Mouse (Mus musculus) monocyte, adult 5-6 weeks (primary cell): ENCODE data around the gene Cep95. TPM values are rescaled to one million over a fixed set of nuclear protein-coding genes. Genes with fewer than 3 reads are reported as not detected.

ENCODE experiments used
- ATAC-seq: fragments of 153-309, 156-312 bp; replicated peaks from 2 replicates; pipeline ENCODE4 v1.8.0; 2017; ENCODE audit warnings: mild to moderate bottlenecking; ENCODE audit not compliant: low TSS enrichment, insufficient number of reproducible peaks, severe bottlenecking, poor library complexity, low FRiP score
- total RNA-seq: library from RNA; stranded (forward); fragments of 200-1000, 200-491, 200-594 nt; gene quantifications from 3 replicates; pipeline ENCODE4 v1.2.3, GENCODE M21; 2017

Cep95 gene
- total RNA-seq, 1 experiment from 2014 or later = 22.2 TPM

DNA sequence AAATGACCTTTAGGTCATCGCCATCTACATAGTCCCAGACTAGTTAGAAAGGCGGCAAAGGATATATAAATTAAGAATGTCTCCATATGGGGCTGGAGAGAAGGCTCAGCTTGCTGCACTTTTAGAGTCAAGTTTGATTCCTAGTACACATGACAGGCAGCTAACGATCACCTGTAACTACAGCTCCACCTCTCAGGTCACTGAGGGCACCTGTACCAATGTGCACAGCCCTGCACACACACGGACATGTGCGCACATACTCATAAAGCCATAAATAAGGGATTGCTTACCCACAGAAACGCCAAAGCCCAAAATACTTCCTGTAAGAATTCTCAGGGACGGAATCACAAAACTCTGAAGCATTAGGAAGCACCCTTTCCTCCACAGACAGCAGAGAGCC lies 39.0 kb downstream of the Cep95 start:
- no peak for ATAC-seq

DNA sequence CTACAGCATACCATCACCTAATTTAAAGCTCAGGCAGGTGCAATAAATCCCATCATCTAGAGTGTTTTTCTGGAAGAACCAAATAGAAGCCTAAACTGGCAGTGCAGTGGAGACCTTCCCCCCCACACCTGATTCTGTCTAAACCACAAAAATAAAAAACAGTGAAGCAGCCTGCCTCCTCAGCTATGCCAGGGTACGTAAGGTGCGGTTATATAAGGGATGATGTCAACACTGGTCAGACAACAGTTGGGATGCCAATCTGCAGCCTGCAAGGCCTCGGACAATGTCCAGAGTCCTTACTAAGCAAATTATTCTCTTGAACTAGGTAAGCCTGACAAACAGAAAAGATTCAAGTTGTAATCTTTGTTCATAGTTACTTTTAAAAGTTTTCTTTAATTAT lies 53.0 kb downstream of the Cep95 start:
- no peak for ATAC-seq

DNA sequence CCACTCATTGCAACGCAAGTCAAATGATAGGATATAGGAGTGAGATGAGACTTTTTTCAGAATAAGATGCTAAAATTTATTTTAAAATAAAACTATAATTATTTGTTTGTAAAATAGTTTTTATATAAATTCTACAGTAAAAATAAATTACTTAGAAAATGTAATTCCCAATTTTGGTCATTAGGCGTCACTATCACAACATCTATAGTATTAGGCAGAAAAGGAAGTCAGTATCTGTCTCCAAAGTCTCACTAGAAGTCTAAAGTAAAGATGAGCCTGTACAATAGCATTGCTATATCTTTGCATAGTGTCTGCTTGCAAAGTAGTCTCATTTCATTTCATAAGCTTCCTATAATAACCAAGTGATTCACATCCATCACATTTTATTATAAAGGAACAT lies 62.4 kb downstream of the Cep95 start:
- ATAC-seq = no peak

Other genes starting within 250 kb of the Cep95 start
- gene Tex2, start 175.8 kb upstream of the Cep95 start, total RNA-seq = 15.4 to 24.3 TPM (median 17.8 TPM) in 3 replicates
- 46.9 to 75.5 TPM (median 51.4 TPM) in 3 replicates for gene Pecam1, start 38.6 kb upstream of the Cep95 start, total RNA-seq
- 44.9 to 93.4 TPM (median 91.7 TPM) in 3 replicates for gene Milr1, start 38.0 kb upstream of the Cep95 start, total RNA-seq
- 18.3 to 21.0 TPM (median 19.8 TPM) in 3 replicates for gene Polg2, start 9.7 kb upstream of the Cep95 start, total RNA-seq
- 2,968 to 3,655 TPM (median 3,142 TPM) in 3 replicates for gene Ddx5, start 67 bp upstream of the Cep95 start, total RNA-seq
- 51.0 to 76.4 TPM (median 65.5 TPM) in 3 replicates for gene Smurf2, start 131.5 kb downstream of the Cep95 start, total RNA-seq
- 59.8 to 75.8 TPM (median 63.9 TPM) in 3 replicates for gene Kpna2, start 210.3 kb downstream of the Cep95 start, total RNA-seq
- gene 1810010H24Rik, start 236.4 kb downstream of the Cep95 start, total RNA-seq = not detected in 3 replicates